Mouse (Mus musculus) C2C12 (cell line): ENCODE data around the gene Hps6.

Source experiments
- CTCF ChIP-seq: IDR thresholded peaks from one replicate; pipeline ENCODE4 v1.5.1; 2011; ENCODE audit not compliant: control insufficient read depth, insufficient read depth, insufficient read length
- FOSL1 ChIP-seq: IDR thresholded peaks from one replicate; pipeline ENCODE4 v1.8.0; 2011; ENCODE audit warnings: mild to moderate bottlenecking, low read length; ENCODE audit not compliant: poor library complexity, insufficient read depth, severe bottlenecking
- MAX ChIP-seq: IDR thresholded peaks from one replicate; pipeline ENCODE4 v1.6.1; 2011; ENCODE audit warnings: mild to moderate bottlenecking, control low read depth
- MYOD1 ChIP-seq: IDR thresholded peaks from one replicate; pipeline ENCODE4 v1.6.1; 2011; ENCODE audit warnings: low read depth; ENCODE audit not compliant: control insufficient read depth, insufficient read length

- TF ChIP-seq MYOD1 (no peak), CTCF (no peak), MAX (no peak), FOSL1 (no peak)
These were observed 46.6 kb upstream of the Hps6 start for GRCm38 (mm10) chr19:45956736-45957135.
